Mouse (Mus musculus) heart, embryonic 14.5 days (tissue): Measurements from ENCODE around the gene Tmem44. TPM values are rescaled to one million over a fixed set of nuclear protein-coding genes. Genes with fewer than 3 reads are reported as not detected.
A peak's percentile ranks its signal among the peaks of the same experiment; 100 is the strongest.

Experiments used
- ATAC-seq: fragments of 200-750 bp; cut with Nextera tagmentation; 2 replicates; pipeline ENCODE4 v1.8.0; 2017; ENCODE audit warnings: low read depth, moderate TSS enrichment; ENCODE audit not compliant: insufficient number of reproducible peaks, insufficient read depth, low FRiP score
- H3K27ac ChIP-seq, 2 experiments: fragments of 200-500 bp in 1 of 2; fragments of 300-500 bp in 1 of 2; sonication (generic) in 1 of 2; replicated peaks in 1 of 2; 2 replicates each; pipeline ENCODE4 v1.5.1; 2012 to 2014; ENCODE audit warnings: low read depth in 2 of 2, low read length in 2 of 2, control low read depth in 1 of 2, mild to moderate bottlenecking in 1 of 2, mixed read lengths in 1 of 2; ENCODE audit not compliant: control insufficient read depth in 1 of 2, insufficient read depth in 1 of 2
- H3K27me3 ChIP-seq: fragments of 300-500 bp; sonication (generic); 2 replicates; pipeline ENCODE4 v1.6.1; 2014; ENCODE audit warnings: mild to moderate bottlenecking, low read length, control low read depth; ENCODE audit not compliant: control insufficient read depth, insufficient read depth
- H3K36me3 ChIP-seq: fragments of 300-500 bp; sonication (generic); 2 replicates; pipeline ENCODE4 v1.6.1; 2014; ENCODE audit warnings: mild to moderate bottlenecking, control low read depth, low read length, mixed read lengths; ENCODE audit not compliant: control insufficient read depth, insufficient read depth
- H3K4me1 ChIP-seq, 2 experiments: fragments of 200-500 bp in 1 of 2; fragments of 300-500 bp in 1 of 2; sonication (generic) in 1 of 2; 2 replicates each; pipeline ENCODE4 v1.6.1; 2012 to 2014; ENCODE audit warnings: low read length in 2 of 2, control low read depth in 1 of 2, mixed read lengths in 1 of 2; ENCODE audit not compliant: control insufficient read depth in 2 of 2, insufficient read depth in 2 of 2
- H3K4me2 ChIP-seq: fragments of 300-500 bp; sonication (generic); 2 replicates; pipeline ENCODE4 v1.6.1; 2014; ENCODE audit warnings: mild to moderate bottlenecking, low read length
- H3K4me3 ChIP-seq, 2 experiments: fragments of 200-500 bp in 1 of 2; fragments of 300-500 bp in 1 of 2; sonication (generic) in 1 of 2; 2 replicates each; pipeline ENCODE4 v1.5.1; 2012 to 2014; ENCODE audit warnings: low read length in 2 of 2, mild to moderate bottlenecking in 2 of 2, control low read depth in 1 of 2, low read depth in 1 of 2, moderate library complexity in 1 of 2; ENCODE audit not compliant: control insufficient read depth in 1 of 2, insufficient read depth in 1 of 2
- H3K9ac ChIP-seq: fragments of 300-500 bp; sonication (generic); 2 replicates; pipeline ENCODE4 v1.6.1; 2014; ENCODE audit warnings: mild to moderate bottlenecking, low read length
- H3K9me3 ChIP-seq: fragments of 300-500 bp; sonication (generic); 2 replicates; pipeline ENCODE4 v1.6.1; 2016; ENCODE audit warnings: low read length, control low read depth; ENCODE audit not compliant: control insufficient read depth
- WGBS: fragments of 180-500 bp; shearing (Covaris S2); extraction: QIAGEN DNeasy Blood & Tissue Kit; methylation state at CpG from one replicate; pipeline ENCODE4 v1.1.7; 2014; 5-methylcytosine and 5-hydroxymethylcytosine counted together
- polyA plus RNA-seq: library from polyadenylated mRNA; unstranded; fragments of >200 nt; fragmentation: Nextera tagmentation; extraction: Ambion mirVana; gene quantifications from 2 replicates; pipeline ENCODE4 v1.2.1, GENCODE M21; 2014

The Tmem44 gene
- polyA plus RNA-seq, 1 experiment from 2014 or later, result 24.2 TPM

- Histone ChIP-seq H3K27ac (peak overlapping the region; percentile 20 to 49; a peak in 2 of 4 replicates), H3K9me3 (peaks cover 11% of the 10 kb centered on the region), H3K4me1 (peaks cover 17 to 29% of the 10 kb centered on the region in 2 experiments), H3K36me3 (peaks cover 19% of the 10 kb centered on the region), H3K4me3 (peak overlapping the region; percentile 66 to 82), H3K9ac (peak overlapping the region; percentile 91), H3K4me2 (peak overlapping the region; percentile 73), H3K27me3 (no peaks in the 10 kb centered on the region)
- ATAC-seq, result peak; percentile 78
- WGBS, result under 1% methylated on average over 63 of the region's 63 CpGs
These were observed 485 bp downstream of the Tmem44 start for GRCm38 (mm10) chr16:30549966-30550747.

GRCm38 (mm10) chr16:30549516-30549915, 1.1 kb downstream of the Tmem44 start:
- Histone ChIP-seq H3K27me3 (no peaks in the 10 kb centered on the region), H3K4me1 (peaks cover 17 to 29% of the 10 kb centered on the region in 2 experiments), H3K9ac (peak overlapping the region; percentile 91), H3K9me3 (peaks cover 4% of the 10 kb centered on the region), H3K27ac (no peak overlapping the region), H3K4me2 (peak overlapping the region; percentile 73), H3K4me3 (peak overlapping the region; percentile 66 to 82; a peak in 3 of 4 replicates), H3K36me3 (peaks cover 25% of the 10 kb centered on the region)
- 75% methylated on average over 7 of the region's 7 CpGs for WGBS
- no peak for ATAC-seq

- Histone ChIP-seq H3K27ac (no peak overlapping the region), H3K36me3 (peaks cover 30% of the 10 kb centered on the region), H3K9ac (no peak overlapping the region), H3K9me3 (no peaks in the 10 kb centered on the region), H3K4me1 (peaks cover 15 to 28% of the 10 kb centered on the region in 2 experiments), H3K27me3 (no peaks in the 10 kb centered on the region), H3K4me3 (no peak overlapping the region), H3K4me2 (no peak overlapping the region)
- no peak for ATAC-seq
- WGBS, result 90% methylated on average over 5 of the region's 5 CpGs
These were observed 2.4 kb downstream of the Tmem44 start for GRCm38 (mm10) chr16:30548291-30548690.

- H3K36me3 ChIP-seq, result peaks cover 47% of the 10 kb centered on the region
- no peak overlapping the region for H3K4me2 ChIP-seq
- H3K9me3 ChIP-seq, result no peaks in the 10 kb centered on the region
- H3K4me3 ChIP-seq, result no peak overlapping the region
- H3K27ac ChIP-seq, result no peak overlapping the region
- H3K27me3 ChIP-seq, result no peaks in the 10 kb centered on the region
- peaks cover 12 to 24% of the 10 kb centered on the region in 2 experiments for H3K4me1 ChIP-seq
- 78% methylated on average over 4 of the region's 4 CpGs for WGBS
- ATAC-seq, result no peak
- no peak overlapping the region for H3K9ac ChIP-seq
These were observed 5.9 kb downstream of the Tmem44 start for GRCm38 (mm10) chr16:30544693-30545092.

- H3K9me3 ChIP-seq, result no peaks in the 10 kb centered on the region
- no peak overlapping the region for H3K9ac ChIP-seq
- no peak overlapping the region for H3K4me2 ChIP-seq
- peaks cover 51% of the 10 kb centered on the region for H3K36me3 ChIP-seq
- no peak overlapping the region for H3K27ac ChIP-seq
- 83% methylated on average over 9 of the region's 9 CpGs for WGBS
- ATAC-seq, result no peak
- no peaks in the 10 kb centered on the region for H3K27me3 ChIP-seq
- no peak overlapping the region for H3K4me3 ChIP-seq
- peaks cover 15 to 26% of the 10 kb centered on the region in 2 experiments for H3K4me1 ChIP-seq
These were observed 7.3 kb downstream of the Tmem44 start for GRCm38 (mm10) chr16:30543386-30543785.

- no peak overlapping the region for H3K4me2 ChIP-seq
- H3K27me3 ChIP-seq, result no peaks in the 10 kb centered on the region
- H3K27ac ChIP-seq, result 0 out of 4 replicates have a peak overlapping the region, but pooled peaks of 1 of the 2 experiments have one; percentile 10
- WGBS, result 50% methylated on average over 6 of the region's 6 CpGs
- peaks cover 51% of the 10 kb centered on the region for H3K36me3 ChIP-seq
- peaks cover 15 to 26% of the 10 kb centered on the region in 2 experiments for H3K4me1 ChIP-seq
- no peaks in the 10 kb centered on the region for H3K9me3 ChIP-seq
- ATAC-seq, result no peak
- no peak overlapping the region for H3K4me3 ChIP-seq
- H3K9ac ChIP-seq, result no peak overlapping the region
These were observed 7.8 kb downstream of the Tmem44 start for GRCm38 (mm10) chr16:30542826-30543225.

GRCm38 (mm10) chr16:30540107-30541001, 10.3 kb downstream of the Tmem44 start:
- Histone ChIP-seq H3K27ac (peak overlapping the region; percentile 76 to 93), H3K9me3 (no peaks in the 10 kb centered on the region), H3K4me3 (peak overlapping the region; percentile 14 to 24), H3K4me1 (peaks cover 15 to 36% of the 10 kb centered on the region in 2 experiments), H3K4me2 (peak overlapping the region; percentile 56), H3K9ac (peak overlapping the region; percentile 65), H3K36me3 (peaks cover 37% of the 10 kb centered on the region), H3K27me3 (no peaks in the 10 kb centered on the region)
- WGBS, result 41% methylated on average over 20 of the region's 20 CpGs
- ATAC-seq, result peak; percentile 56
